Mouse (Mus musculus) MEL (cell line): Measurements from ENCODE around the gene Wls. TPM values are rescaled to one million over a fixed set of nuclear protein-coding genes. Genes with fewer than 3 reads are reported as not detected.

Source experiments
- DNase-seq: peaks from one replicate; pipeline ENCODE4 v3.0.0; 2011; ENCODE audit warnings: low read depth, low spot score
- H3K27ac ChIP-seq: 2 replicates; pipeline ENCODE4 v1.5.1; 2012; ENCODE audit warnings: low read depth, mild to moderate bottlenecking, control low read depth, low read length, moderate library complexity; ENCODE audit not compliant: control insufficient read depth
- H3K27me3 ChIP-seq, 2 experiments: fragments of 150-350 bp in 1 of 2; sonication (generic) in 1 of 2; 2 replicates each; pipeline ENCODE4 v1.6.1; 2012; ENCODE audit warnings: low read length in 2 of 2, mild to moderate bottlenecking in 2 of 2, improper control_type of control experiment in 1 of 2, moderate library complexity in 1 of 2; ENCODE audit not compliant: insufficient read depth in 2 of 2, control insufficient read depth in 1 of 2
- H3K36me3 ChIP-seq, 2 experiments: 2 replicates each; pipeline ENCODE4 v1.6.1; 2012 to 2014; ENCODE audit warnings: low read length in 2 of 2, improper control_type of control experiment in 1 of 2, inconsistent platforms in 1 of 2, mild to moderate bottlenecking in 1 of 2; ENCODE audit not compliant: insufficient read depth in 2 of 2, control insufficient read depth in 1 of 2
- H3K4me1 ChIP-seq, 2 experiments: fragments of 150-350 bp in 1 of 2; sonication (generic) in 1 of 2; 2 replicates each; pipeline ENCODE4 v1.6.1; 2012; ENCODE audit warnings: low read length in 2 of 2, improper control_type of control experiment in 1 of 2, mild to moderate bottlenecking in 1 of 2; ENCODE audit not compliant: insufficient read depth in 2 of 2, control insufficient read depth in 1 of 2
- H3K4me3 ChIP-seq, 2 experiments: fragments of 150-350 bp in 1 of 2; sonication (generic) in 1 of 2; 2 replicates each; pipeline ENCODE4 v1.5.1; 2012; ENCODE audit warnings: low read depth in 2 of 2, low read length in 2 of 2, mild to moderate bottlenecking in 2 of 2, moderate library complexity in 2 of 2, control low read depth in 1 of 2, improper control_type of control experiment in 1 of 2; ENCODE audit not compliant: control insufficient read depth in 1 of 2, insufficient read depth in 1 of 2
- H3K79me2 ChIP-seq: 2 replicates; pipeline ENCODE4 v1.6.1; 2012; ENCODE audit warnings: mild to moderate bottlenecking, low read length, moderate library complexity; ENCODE audit not compliant: control insufficient read depth, poor library complexity, insufficient read depth
- H3K9ac ChIP-seq: 2 replicates; pipeline ENCODE4 v1.6.1; 2012; ENCODE audit warnings: low read depth, mild to moderate bottlenecking, control low read depth, low read length, moderate library complexity; ENCODE audit not compliant: control insufficient read depth, poor library complexity, severe bottlenecking
- H3K9me3 ChIP-seq: fragments of 150-350 bp; sonication (generic); replicated peaks from 2 replicates; pipeline ENCODE4 v1.6.1; 2012; ENCODE audit warnings: mild to moderate bottlenecking, low read length, improper control_type of control experiment, moderate library complexity; ENCODE audit not compliant: insufficient read depth
- CHD2 ChIP-seq: IDR thresholded peaks from 2 replicates; pipeline ENCODE4 v1.6.1; 2011; ENCODE audit warnings: low read length, improper control_type of control experiment
- ELF1 ChIP-seq: IDR thresholded peaks from 2 replicates; pipeline ENCODE4 v1.6.1; 2014; ENCODE audit warnings: low read depth, mild to moderate bottlenecking, inconsistent platforms, low read length, improper control_type of control experiment, moderate library complexity
- EP300 ChIP-seq, 2 experiments: IDR thresholded peaks; 2 replicates each; pipeline ENCODE4 v1.6.1; 2011; ENCODE audit warnings: improper control_type of control experiment in 2 of 2, low read length in 2 of 2, low read depth in 1 of 2, mild to moderate bottlenecking in 1 of 2
- GABPA ChIP-seq: IDR thresholded peaks from 2 replicates; pipeline ENCODE4 v1.6.1; 2012; ENCODE audit warnings: low read depth, mild to moderate bottlenecking, inconsistent platforms, low read length, improper control_type of control experiment, moderate library complexity
- JUND ChIP-seq: IDR thresholded peaks from 2 replicates; pipeline ENCODE4 v1.6.1; 2011; ENCODE audit warnings: low read depth, mild to moderate bottlenecking, improper control_type of control experiment, low read length
- MAX ChIP-seq: IDR thresholded peaks from 2 replicates; pipeline ENCODE4 v1.6.1; 2011; ENCODE audit warnings: low read length, improper control_type of control experiment
- MEF2A ChIP-seq: IDR thresholded peaks from 2 replicates; pipeline ENCODE4 v1.6.1; 2014; ENCODE audit warnings: low read depth, mild to moderate bottlenecking, inconsistent platforms, low read length, improper control_type of control experiment; ENCODE audit not compliant: poor library complexity, insufficient replicate concordance, severe bottlenecking; ENCODE audit errors: extremely low read depth
- NELFE ChIP-seq: IDR thresholded peaks from 2 replicates; pipeline ENCODE4 v1.6.1; 2011; ENCODE audit warnings: low read depth, low read length, improper control_type of control experiment
- POLR2A ChIP-seq, 2 experiments: IDR thresholded peaks; 2 replicates each; pipeline ENCODE4 v1.6.1; 2011 to 2012; ENCODE audit warnings: low read length in 2 of 2, mild to moderate bottlenecking in 2 of 2, control low read depth in 1 of 2, improper control_type of control experiment in 1 of 2, low read depth in 1 of 2, moderate library complexity in 1 of 2; ENCODE audit not compliant: control insufficient read depth in 1 of 2, insufficient read depth in 1 of 2, poor library complexity in 1 of 2
- POLR2AphosphoS2 ChIP-seq: IDR thresholded peaks from 2 replicates; pipeline ENCODE4 v1.6.1; 2011; ENCODE audit warnings: low read length, improper control_type of control experiment
- POLR2AphosphoS5 ChIP-seq: IDR thresholded peaks from 2 replicates; pipeline ENCODE4 v1.6.1; 2012; ENCODE audit warnings: low read depth, borderline replicate concordance, mild to moderate bottlenecking, inconsistent platforms, low read length, moderate library complexity, mixed read lengths
- SIN3A ChIP-seq: IDR thresholded peaks from 2 replicates; pipeline ENCODE4 v1.6.1; 2012; ENCODE audit warnings: low read length, improper control_type of control experiment, inconsistent platforms
- TAL1 ChIP-seq: IDR thresholded peaks from 2 replicates; pipeline ENCODE4 v1.6.1; 2012; ENCODE audit warnings: mild to moderate bottlenecking, inconsistent platforms, low read length, moderate library complexity, mixed read lengths
- TBP ChIP-seq: IDR thresholded peaks from 2 replicates; pipeline ENCODE4 v1.8.0; 2011; ENCODE audit warnings: low read depth, low read length, improper control_type of control experiment
- UBTF ChIP-seq: IDR thresholded peaks from 2 replicates; pipeline ENCODE4 v1.6.1; 2012; ENCODE audit warnings: low read depth, mild to moderate bottlenecking, inconsistent platforms, low read length, improper control_type of control experiment, moderate library complexity, borderline replicate concordance; ENCODE audit not compliant: insufficient read depth
- ZC3H11A ChIP-seq: IDR thresholded peaks from 2 replicates; pipeline ENCODE4 v1.6.1; 2012; ENCODE audit warnings: low read depth, mild to moderate bottlenecking, inconsistent platforms, low read length, improper control_type of control experiment
- ZKSCAN1 ChIP-seq: IDR thresholded peaks from 2 replicates; pipeline ENCODE4 v1.6.1; 2012; ENCODE audit warnings: low read depth, mild to moderate bottlenecking, inconsistent platforms, low read length, improper control_type of control experiment, moderate library complexity
- ZNF384 ChIP-seq: IDR thresholded peaks from 2 replicates; pipeline ENCODE4 v1.6.1; 2012; ENCODE audit warnings: low read depth, mild to moderate bottlenecking, inconsistent platforms, low read length, improper control_type of control experiment
- polyA plus RNA-seq, 2 experiments: library from polyadenylated mRNA; stranded (reverse) in 1 of 2; unstranded in 1 of 2; fragments of >175 nt in 1 of 2; fragments of >200 nt in 1 of 2; gene quantifications; 2 replicates each; pipeline versions ENCODE4 v1.2.1 to v1.2.4; 2012; ENCODE audit warnings: low replicate concordance in 2 of 2, low read depth in 1 of 2; ENCODE audit not compliant: insufficient read length in 2 of 2, insufficient read depth in 1 of 2, missing spikeins in 1 of 2
- total RNA-seq: library from RNA; depleted of rRNA; stranded (reverse); fragments of 300-350 nt; gene quantifications from 2 replicates; pipeline ENCODE4 v1.2.3, GENCODE M21; 2012

The Wls gene
- total and polyA plus RNA-seq, 3 experiments: not detected

- Histone ChIP-seq H3K27me3 (no peaks in the 10 kb centered on the region), H3K4me1 (no peaks in the 10 kb centered on the region), H3K27ac (no peak overlapping the region), H3K4me3 (no peak overlapping the region), H3K36me3 (no peaks in the 10 kb centered on the region), H3K79me2 (no peaks in the 10 kb centered on the region), H3K9ac (no peak overlapping the region)
- no peak for DNase-seq
- TF ChIP-seq POLR2AphosphoS2 (no peak), CHD2 (no peak), MAX (no peak), TAL1 (no peak), POLR2AphosphoS5 (no peak), ZC3H11A (no peak), MEF2A (no peak), SIN3A (no peak)
- TF ChIP-seq, all 39 proteins: peak for 0
- H3K9me3 ChIP-seq: no peaks in the 10 kb centered on the region
These were observed 51.7 kb downstream of the Wls start for GRCm38 (mm10) chr3:159891057-159891752.

GRCm38 (mm10) chr3:159907329-159907728 is 67.9 kb downstream of the Wls start:
- Histone ChIP-seq H3K4me3 (no peak overlapping the region), H3K4me1 (no peaks in the 10 kb centered on the region), H3K79me2 (no peaks in the 10 kb centered on the region), H3K27me3 (no peaks in the 10 kb centered on the region), H3K27ac (no peak overlapping the region), H3K9me3 (no peaks in the 10 kb centered on the region), H3K36me3 (no peaks in the 10 kb centered on the region), H3K9ac (no peak overlapping the region)
- TF ChIP-seq EP300 (IDR thresholded peaks at IDR 0.05; ENCODE audit: low read depth in 1 of 2, low read length in 2 of 2) (no peak), POLR2A (IDR thresholded peaks at IDR 0.05; ENCODE audit: control insufficient read depth in 1 of 2, insufficient read depth in 1 of 2, low read depth in 1 of 2, low read length in 2 of 2, poor library complexity in 1 of 2) (no peak), ZNF384 (no peak), NELFE (no peak), JUND (no peak), GABPA (no peak), TBP (no peak), ELF1 (no peak), ZKSCAN1 (no peak), UBTF (no peak)
- no peak for DNase-seq
